Mouse (Mus musculus) kidney, adult 10 weeks (tissue): ENCODE results near the gene Cnnm3. TPM values are rescaled to one million over a fixed set of nuclear protein-coding genes. Genes with fewer than 3 reads are reported as not detected.

Experiments
- polyA plus RNA-seq: library from polyadenylated mRNA; stranded (reverse); fragments of 350-450 nt; fragmentation: Illumina TruSeq; extraction: RNeasy Lipid Tissue Mini Kit (QIAGEN cat#74804); gene quantifications from one replicate; pipeline ENCODE4 v1.2.3, GENCODE M21; 2014; ENCODE audit warnings: low read depth, low replicate concordance

Cnnm3 gene
- polyA plus RNA-seq, result 8.3 TPM

DNA sequence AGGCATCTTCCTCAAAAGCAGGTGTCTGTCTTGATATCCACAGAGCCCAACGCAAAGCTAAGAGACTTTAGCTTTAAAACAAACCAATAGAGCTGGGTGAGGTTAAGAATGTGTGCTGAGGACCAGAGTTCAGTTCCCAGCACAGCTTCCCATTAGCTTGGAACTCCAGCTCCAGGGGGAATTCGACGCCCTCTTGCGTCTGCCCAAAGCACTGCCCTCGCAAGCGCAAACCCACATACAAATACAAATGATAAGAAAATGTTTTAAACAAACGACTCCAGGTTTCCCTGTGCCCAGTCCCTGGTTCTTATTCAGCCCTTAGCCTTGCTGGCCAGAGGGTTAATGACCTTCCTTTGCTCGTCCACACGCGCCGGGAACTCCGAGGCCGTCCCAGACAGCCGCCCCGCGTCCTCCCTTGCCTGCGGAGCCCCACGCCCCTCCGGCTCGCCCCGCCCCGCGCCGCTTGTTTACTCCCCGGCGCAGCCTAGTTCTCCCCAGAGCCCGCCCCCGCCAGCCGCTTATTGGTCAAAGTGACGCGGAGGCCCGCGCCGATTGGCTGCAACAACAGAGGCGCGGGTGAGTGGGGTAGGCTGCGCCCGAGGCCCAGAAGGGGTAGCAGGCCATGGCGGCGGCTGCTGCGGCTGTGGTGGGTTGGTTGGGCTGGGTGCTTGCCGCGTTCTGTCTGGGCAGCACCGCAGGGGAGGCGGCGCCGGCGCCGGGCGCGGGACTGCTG lies at the start of gene Cnnm3:
Gene Cnnm3 (plus strand): TSS at position 579 of the 733 bp plus-strand sequence.

DNA sequence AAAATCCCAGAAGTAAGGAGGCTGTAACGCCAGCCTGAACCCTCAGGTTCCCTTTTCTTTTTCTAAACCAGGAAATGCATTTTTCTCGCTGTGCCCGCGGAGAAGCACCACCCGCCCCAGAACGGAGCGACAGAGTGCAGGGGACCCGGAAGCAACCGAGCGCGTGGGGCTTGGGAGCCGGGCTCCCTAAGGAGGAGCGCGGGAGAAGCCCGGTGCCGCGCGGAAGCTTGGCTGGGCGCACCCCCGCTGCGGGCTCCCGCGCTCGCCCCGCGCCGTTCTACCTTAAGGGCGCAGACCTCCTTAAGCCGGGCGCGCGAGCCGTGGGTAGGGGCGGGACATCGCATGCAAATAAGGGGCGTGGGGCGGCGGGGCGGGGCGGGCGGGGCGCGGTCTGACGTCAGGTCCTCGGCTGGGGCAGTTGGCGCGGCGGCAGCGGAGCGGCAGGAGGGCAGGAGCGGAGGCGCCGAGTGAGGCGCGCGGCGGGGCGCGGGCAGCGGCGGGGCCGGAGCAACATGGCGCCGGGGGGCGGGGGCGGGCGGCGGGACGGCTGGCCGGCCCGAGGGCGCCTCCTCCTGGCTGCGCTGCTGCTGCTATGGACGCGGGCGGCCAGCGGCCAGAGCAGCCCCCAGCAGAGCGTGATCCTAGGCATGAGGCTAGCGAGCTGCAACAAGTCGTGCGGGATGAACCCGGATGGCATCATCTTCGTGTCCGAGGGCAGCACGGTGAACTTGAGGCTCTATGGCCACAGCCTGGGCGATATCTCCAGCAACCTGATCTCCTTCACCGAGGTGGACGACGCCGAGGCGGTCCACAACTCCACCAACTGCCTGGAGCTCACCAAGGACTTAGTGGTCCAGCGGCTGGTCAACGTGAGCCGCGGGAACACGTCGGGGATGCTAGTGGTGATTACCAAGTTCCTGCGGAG lies 40.2 kb upstream of the Cnnm3 start, which contains the start of gene Cnnm4:
Gene Cnnm4 (plus strand): TSS at position 440 of the 925 bp plus-strand sequence.

DNA sequence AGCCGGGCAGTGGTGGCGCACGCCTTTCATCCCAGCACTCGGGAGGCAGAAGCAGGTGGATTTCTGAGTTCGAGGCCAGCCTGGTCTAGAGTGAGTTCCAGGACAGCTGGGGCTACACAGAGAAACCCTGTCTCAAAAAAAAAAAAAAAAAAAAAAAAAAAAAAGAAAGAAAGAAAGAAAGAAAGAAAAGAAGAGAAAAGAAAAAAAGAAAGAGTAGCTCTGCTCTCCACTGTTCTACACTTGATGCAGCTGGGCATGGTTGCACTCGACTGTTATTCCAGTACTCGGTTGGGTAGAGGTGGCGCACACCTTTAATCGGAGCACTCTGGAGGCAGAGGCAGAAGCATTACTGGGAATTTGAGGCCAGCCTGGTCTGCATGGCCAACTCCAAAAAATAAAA lies 25.1 kb downstream of the Cnnm3 start, which contains the start of gene Ankrd23:
Gene Ankrd23 (minus strand): TSS at position 101 of the 400 bp plus-strand sequence.

DNA sequence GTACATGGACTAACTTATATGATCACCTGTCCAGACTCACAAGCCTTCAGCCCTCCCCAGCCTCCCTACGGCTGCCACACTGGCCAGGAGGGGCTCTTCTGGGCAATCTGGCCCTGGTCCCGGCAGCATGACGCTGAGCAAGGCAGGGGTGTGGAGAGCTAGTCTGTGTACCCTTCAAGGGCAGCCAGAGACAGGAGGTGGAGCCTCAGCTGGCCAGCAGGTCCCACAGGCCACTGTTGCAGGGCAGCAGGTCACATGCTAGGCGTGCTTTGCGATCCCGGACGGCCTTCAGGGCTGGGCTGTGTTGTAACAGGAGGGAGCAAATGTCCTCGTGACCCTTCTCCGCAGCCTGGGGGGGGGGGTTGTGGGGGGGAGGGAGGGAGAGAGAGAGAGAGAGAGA lies 27.5 kb downstream of the Cnnm3 start, which contains the start of gene Gm42417:
Gene Gm42417 (minus strand): TSS at position 244 of the 400 bp plus-strand sequence.

DNA sequence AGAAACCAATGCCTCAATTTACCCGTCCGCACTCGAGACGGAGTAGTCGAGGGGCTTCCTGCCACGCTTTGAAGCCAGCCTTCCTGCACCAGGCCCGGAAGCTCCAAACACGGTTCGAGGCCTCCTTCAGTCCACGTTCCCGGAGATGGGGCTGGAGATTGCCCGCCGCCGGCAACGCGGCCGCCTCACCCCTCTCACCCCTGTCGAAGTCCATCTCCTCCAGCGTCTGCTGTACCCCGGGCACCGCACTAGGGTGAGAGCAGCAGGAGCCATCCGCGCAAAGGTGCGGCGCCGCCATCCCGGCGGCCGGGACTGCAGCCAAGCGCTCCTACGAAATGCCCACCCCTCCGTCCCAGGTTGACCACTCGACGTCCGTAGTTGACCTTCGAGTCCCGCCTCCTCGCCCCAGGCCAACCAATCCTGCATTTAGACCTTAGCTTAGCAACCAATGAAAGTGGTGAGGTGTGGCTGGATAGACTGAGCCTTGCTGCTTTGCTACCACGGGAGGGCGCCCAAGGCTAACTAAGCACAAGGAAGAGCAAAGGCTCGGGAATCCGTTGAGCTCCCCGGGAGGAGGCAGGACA lies 35.3 kb downstream of the Cnnm3 start, which contains the start of gene Ankrd39:
Gene Ankrd39 (minus strand): TSS at position 558 of the 584 bp plus-strand sequence.

DNA sequence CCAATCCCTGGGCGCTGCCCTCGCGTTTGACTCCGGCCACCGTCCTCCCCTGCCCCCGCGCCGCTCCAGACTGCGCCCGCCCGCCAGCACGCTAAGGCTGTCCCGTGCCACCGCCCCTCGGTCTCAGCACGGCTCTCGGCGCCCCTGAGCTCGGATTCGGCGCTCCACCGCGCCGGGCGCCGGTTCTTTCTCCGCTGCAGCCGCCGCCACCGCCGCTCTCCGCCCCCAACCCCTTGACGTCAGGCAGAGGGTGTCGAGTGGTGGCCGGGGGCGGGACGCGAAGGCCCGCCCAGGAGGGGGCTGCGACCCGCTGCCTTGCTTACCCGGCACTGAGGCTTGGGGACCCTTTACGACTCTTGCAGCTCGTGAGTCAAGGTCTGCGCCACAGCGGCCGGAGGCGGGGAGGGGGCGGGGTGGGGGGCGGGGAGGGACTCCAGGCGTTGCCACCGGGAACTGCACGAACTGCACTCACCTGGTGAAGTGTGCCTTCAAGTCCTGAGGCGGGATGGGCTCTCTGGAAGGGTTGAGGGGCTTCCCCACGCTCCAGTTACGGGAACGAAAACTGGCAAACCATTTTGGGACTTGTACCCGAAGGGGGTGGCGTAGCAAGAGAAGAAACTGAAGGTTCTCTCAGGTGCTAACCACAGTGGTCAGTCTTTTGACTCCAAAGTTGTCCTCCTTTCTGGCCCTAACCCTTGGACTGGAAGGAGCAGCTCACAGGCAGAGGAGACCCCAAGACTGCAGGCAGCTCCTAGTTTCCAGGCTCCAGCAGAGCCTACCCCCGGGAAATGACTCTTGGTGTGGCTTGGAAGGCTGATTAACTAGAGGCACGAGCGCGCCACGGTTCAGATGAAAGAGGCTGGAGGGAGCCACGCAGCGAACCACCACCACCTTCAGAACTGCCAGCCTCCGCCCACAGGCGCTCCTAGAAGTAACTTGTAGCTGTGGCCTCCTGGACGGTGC lies 46.6 kb downstream of the Cnnm3 start, which contains the start of gene Sema4c:
Gene Sema4c (minus strand): TSS at position 319 of the 963 bp plus-strand sequence.

Other genes starting within 250 kb of the Cnnm3 start
- 5.9 TPM for gene Neurl3, start 237.2 kb upstream of the Cnnm3 start, polyA plus RNA-seq
- not detected for gene Arid5a, start 204.1 kb upstream of the Cnnm3 start, polyA plus RNA-seq
- gene Kansl3, start 142.7 kb upstream of the Cnnm3 start, polyA plus RNA-seq, result 13.0 TPM
- 0.36 TPM for gene Fer1l5, start 139.6 kb upstream of the Cnnm3 start, polyA plus RNA-seq
- 12.6 TPM for gene Lman2l, start 66.6 kb upstream of the Cnnm3 start, polyA plus RNA-seq
- 6.0 TPM for gene Cnnm4, start 40.2 kb upstream of the Cnnm3 start, polyA plus RNA-seq
- gene Ankrd23, start 25.0 kb downstream of the Cnnm3 start, polyA plus RNA-seq, result not detected
- gene Gm42417, start 27.6 kb downstream of the Cnnm3 start, polyA plus RNA-seq, result 0.32 TPM
- 2.5 TPM for gene Ankrd39, start 35.6 kb downstream of the Cnnm3 start, polyA plus RNA-seq
- gene Sema4c, start 46.5 kb downstream of the Cnnm3 start, polyA plus RNA-seq, result 0.81 TPM
- not detected for gene Fam178b, start 171.3 kb downstream of the Cnnm3 start, polyA plus RNA-seq
- gene Cox5b, start 179.6 kb downstream of the Cnnm3 start, polyA plus RNA-seq, result 213 TPM
- 0.77 TPM for gene 4933424G06Rik, start 198.3 kb downstream of the Cnnm3 start, polyA plus RNA-seq
- 17.0 TPM for gene Actr1b, start 202.6 kb downstream of the Cnnm3 start, polyA plus RNA-seq
- gene Zap70, start 249.9 kb downstream of the Cnnm3 start, polyA plus RNA-seq, result not detected